Mouse (Mus musculus) liver, embryonic 12.5 days (tissue): ENCODE measurements around the gene Tob2. TPM values are rescaled to one million over a fixed set of nuclear protein-coding genes. Genes with fewer than 3 reads are reported as not detected.

Source experiments
- ATAC-seq: fragments of 200-750 bp; cut with Nextera tagmentation; 2 replicates; pipeline ENCODE4 v1.8.0; 2017; ENCODE audit warnings: moderate number of reproducible peaks, mild to moderate bottlenecking, moderate library complexity
- H3K27ac ChIP-seq: fragments of 300-500 bp; sonication (generic); 2 replicates; pipeline ENCODE4 v1.5.1; 2016; ENCODE audit warnings: mild to moderate bottlenecking
- H3K27me3 ChIP-seq: fragments of 300-500 bp; sonication (generic); replicated peaks from 2 replicates; pipeline ENCODE4 v1.6.1; 2016; ENCODE audit warnings: mild to moderate bottlenecking, moderate library complexity
- H3K36me3 ChIP-seq: fragments of 300-500 bp; sonication (generic); 2 replicates; pipeline ENCODE4 v1.6.1; 2016; ENCODE audit warnings: mild to moderate bottlenecking, moderate library complexity
- H3K4me1 ChIP-seq: fragments of 300-500 bp; sonication (generic); 2 replicates; pipeline ENCODE4 v1.6.1; 2016
- H3K4me2 ChIP-seq: fragments of 300-500 bp; sonication (generic); 2 replicates; pipeline ENCODE4 v1.6.1; 2016; ENCODE audit warnings: mild to moderate bottlenecking, moderate library complexity
- H3K4me3 ChIP-seq: fragments of 300-500 bp; sonication (generic); 2 replicates; pipeline ENCODE4 v1.5.1; 2016; ENCODE audit warnings: mild to moderate bottlenecking, moderate library complexity
- H3K9ac ChIP-seq: fragments of 300-500 bp; sonication (generic); 2 replicates; pipeline ENCODE4 v1.6.1; 2016; ENCODE audit warnings: mild to moderate bottlenecking, moderate library complexity
- H3K9me3 ChIP-seq: fragments of 300-500 bp; sonication (generic); replicated peaks from 2 replicates; pipeline ENCODE4 v1.6.1; 2016; ENCODE audit warnings: mild to moderate bottlenecking, moderate library complexity
- WGBS: fragments of 180-500 bp; shearing (Covaris S2); methylation state at CpG from one replicate; pipeline ENCODE4 v1.1.7; 2016; ENCODE audit not compliant: insufficient replicate concordance; 5-methylcytosine and 5-hydroxymethylcytosine counted together
- polyA plus RNA-seq: library from polyadenylated mRNA; unstranded; fragments of >200 nt; fragmentation: Nextera tagmentation; extraction: Ambion mirVana; gene quantifications from 2 replicates; pipeline ENCODE4 v1.2.1, GENCODE M21; 2016

Gene Tob2
- polyA plus RNA-seq, 1 experiment from 2014 or later = 12.8 TPM

DNA sequence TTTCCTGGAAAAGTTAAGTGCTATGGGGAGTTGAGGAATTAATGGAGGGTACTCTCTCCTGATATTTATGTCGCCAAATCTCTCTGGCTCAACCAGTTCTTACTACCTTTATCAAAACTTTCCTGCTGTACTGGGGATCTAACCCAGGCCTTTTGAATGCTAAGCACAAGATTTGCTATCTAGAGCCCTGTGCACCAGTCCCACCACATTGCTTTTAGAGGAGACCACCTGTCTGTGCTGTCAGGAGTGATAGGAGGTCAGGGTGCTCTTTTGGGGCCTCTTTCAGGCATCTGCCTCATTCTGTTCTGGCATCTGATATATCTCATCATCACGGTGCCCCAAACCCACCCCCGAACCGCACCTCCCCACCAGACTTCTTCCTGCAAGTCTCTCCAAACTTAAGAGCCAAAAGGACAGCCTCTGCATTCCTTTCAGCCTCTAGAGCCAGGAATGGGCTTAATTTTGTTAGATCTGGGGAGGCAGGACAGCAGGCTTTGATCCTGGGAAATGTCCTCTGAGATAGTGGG is 55.1 kb downstream of the Tob2 start:
- Histone ChIP-seq H3K9me3 (no peaks in the 10 kb centered on the region), H3K4me1 (peaks cover 51% of the 10 kb centered on the region), H3K9ac (0 out of 2 replicates have a peak overlapping the region, but pooled peaks have one; percentile 56), H3K4me3 (no peak overlapping the region), H3K27me3 (no peaks in the 10 kb centered on the region), H3K4me2 (peak overlapping the region; percentile 74), H3K27ac (no peak overlapping the region), H3K36me3 (no peaks in the 10 kb centered on the region)
- WGBS = 27% methylated on average over 4 of the region's 4 CpGs
- ATAC-seq = peak; percentile 58

DNA sequence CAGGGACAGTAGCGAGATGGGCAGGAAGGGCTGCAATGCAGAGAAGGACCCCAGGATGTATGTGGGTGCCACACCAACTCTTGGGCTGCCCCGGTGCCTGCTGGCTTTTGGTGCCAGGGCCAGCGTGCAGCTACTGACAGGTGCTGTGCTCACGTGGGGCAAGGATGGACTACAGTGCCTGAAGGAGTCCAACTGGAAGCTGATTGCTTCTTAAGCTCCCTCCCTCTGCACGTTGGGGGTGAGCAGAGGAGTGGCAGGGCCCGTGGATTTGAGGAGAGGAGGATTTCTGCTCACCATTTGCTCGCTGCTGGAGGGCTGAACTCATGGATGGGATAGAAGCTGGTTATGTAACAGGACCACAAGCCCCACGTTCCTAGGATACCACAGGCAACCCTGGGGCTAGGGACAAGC is 55.6 kb downstream of the Tob2 start:
- WGBS = 36% methylated on average over 8 of the region's 8 CpGs
- Histone ChIP-seq H3K27ac (peak overlapping the region; percentile 37; the same call in 1 of the 2 replicates), H3K4me1 (peaks cover 51% of the 10 kb centered on the region), H3K4me2 (peak overlapping the region; percentile 74), H3K9ac (peak overlapping the region; percentile 56), H3K9me3 (no peaks in the 10 kb centered on the region), H3K4me3 (peak overlapping the region; percentile 46), H3K27me3 (no peaks in the 10 kb centered on the region), H3K36me3 (no peaks in the 10 kb centered on the region)
- peak; percentile 1; the same call in 1 of the 2 replicates for ATAC-seq

DNA sequence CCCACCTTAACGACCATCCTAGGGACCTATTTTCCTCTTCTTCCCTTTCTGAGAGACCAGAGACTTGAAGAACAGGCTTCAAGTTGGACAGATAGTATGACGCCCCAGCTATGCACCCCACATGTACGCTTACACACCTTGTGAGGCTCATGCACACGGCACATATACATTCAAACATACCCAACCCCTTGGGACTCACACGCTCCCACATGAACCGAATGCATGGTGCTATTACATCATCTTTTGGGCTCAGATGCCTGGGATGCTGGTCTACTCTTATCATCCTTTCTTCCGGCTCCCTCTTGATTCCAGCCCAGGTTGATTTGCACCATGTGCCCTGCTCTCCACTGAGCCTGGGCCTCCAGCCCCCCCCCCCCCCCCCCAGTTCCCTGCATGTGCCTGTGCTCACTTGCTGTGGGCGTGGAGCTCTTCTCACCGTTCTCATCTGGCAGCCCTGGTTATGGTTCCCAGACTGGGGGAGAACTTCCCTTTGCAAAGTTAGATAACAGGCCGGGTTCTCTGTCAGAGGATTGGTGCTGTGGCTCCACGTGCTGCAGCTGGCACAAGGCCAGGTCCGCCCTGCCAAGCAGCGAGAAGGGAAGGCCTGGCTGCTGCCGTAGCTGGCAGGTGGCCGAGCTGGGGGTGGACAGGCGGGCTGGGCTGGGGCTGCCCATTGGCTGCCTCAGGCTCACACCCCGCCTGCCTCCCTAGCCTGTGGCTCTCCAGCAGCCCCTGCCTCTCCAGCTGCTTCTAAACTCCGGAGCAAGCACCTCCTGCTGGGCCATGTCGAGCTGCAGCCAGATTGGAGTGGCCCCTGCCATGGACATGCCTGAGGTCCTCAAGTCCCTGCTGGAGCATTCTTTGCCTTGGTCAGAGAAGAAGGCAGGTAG is 56.4 kb downstream of the Tob2 start, which contains the start of gene Tef:
TSS of gene Tef (plus strand) at position 421 of the 890 bp plus-strand sequence.
- peak within 1 kb of the TSS; percentile 74 for H3K4me2 ChIP-seq
- peak; percentile 83 for ATAC-seq
- peak within 1 kb of the TSS; percentile 56 for H3K9ac ChIP-seq
- peaks cover 51% of the 10 kb centered on the region for H3K4me1 ChIP-seq
- no peaks in the 10 kb centered on the region for H3K9me3 ChIP-seq
- H3K4me3 ChIP-seq = peak within 1 kb of the TSS; percentile 46
- H3K36me3 ChIP-seq = no peaks in the 10 kb centered on the region
- peak within 1 kb of the TSS; percentile 64 for H3K27ac ChIP-seq
- H3K27me3 ChIP-seq = no peaks in the 10 kb centered on the region
- 15% methylated on average over 19 of the region's 19 CpGs for WGBS

DNA sequence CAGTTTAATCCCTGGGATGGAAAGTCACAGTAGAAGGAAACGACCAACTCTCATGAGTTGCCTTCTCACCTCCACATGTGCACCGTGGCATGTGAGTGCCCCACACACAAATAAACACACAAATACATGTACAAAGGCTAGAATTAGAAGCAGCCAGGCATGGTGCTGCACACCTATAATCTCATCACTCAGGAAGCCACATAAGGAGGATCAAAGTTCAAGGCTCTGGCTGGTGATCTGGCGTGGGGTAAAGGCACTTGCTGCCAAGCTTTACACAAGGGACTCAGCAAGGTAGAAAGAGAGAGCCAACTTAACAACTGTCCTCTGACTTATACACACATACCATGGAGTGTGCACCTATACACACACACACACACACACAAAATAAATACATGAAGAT is 58.2 kb downstream of the Tob2 start:
- Histone ChIP-seq H3K9me3 (no peaks in the 10 kb centered on the region), H3K4me1 (peaks cover 48% of the 10 kb centered on the region), H3K27me3 (no peaks in the 10 kb centered on the region), H3K27ac (no peak overlapping the region), H3K36me3 (no peaks in the 10 kb centered on the region), H3K4me3 (no peak overlapping the region), H3K9ac (no peak overlapping the region), H3K4me2 (no peak overlapping the region)
- 65% methylated on average over 3 of the region's 3 CpGs for WGBS
- no peak for ATAC-seq

DNA sequence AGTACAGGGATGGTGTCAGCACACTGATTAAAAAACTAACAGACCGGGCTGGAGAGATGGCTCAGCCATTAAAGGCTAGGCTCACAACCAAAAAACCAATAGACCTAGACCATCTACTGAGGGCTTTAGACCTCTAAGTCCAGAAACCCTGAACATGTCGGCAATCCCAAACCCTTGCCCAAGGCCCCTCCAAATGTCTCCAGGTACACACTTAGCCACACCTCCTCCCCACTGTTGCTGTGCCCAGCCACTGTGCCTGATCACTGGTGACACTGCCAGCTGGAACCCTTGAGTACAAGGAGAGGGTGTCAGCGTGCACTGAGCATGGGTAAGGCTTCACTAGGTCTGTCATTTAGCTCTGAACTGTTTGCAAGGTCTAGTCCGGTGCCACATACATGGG is 60.2 kb downstream of the Tob2 start:
- no peak overlapping the region for H3K27ac ChIP-seq
- H3K4me1 ChIP-seq = peaks cover 30% of the 10 kb centered on the region
- H3K9ac ChIP-seq = no peak overlapping the region
- peaks cover 9% of the 10 kb centered on the region for H3K36me3 ChIP-seq
- no peak overlapping the region for H3K4me3 ChIP-seq
- 77% methylated on average over 4 of the region's 4 CpGs for WGBS
- ATAC-seq = no peak
- no peaks in the 10 kb centered on the region for H3K9me3 ChIP-seq
- no peak overlapping the region for H3K4me2 ChIP-seq
- H3K27me3 ChIP-seq = no peaks in the 10 kb centered on the region

Other genes starting within 250 kb of the Tob2 start
- 29.0 and 29.6 TPM in 2 replicates for gene L3mbtl2, start 194.9 kb downstream of the Tob2 start, polyA plus RNA-seq
- 0.38 and 0.48 TPM in 2 replicates for gene Chadl, start 161.5 kb downstream of the Tob2 start, polyA plus RNA-seq
- gene Zc3h7b, start 113.7 kb downstream of the Tob2 start, polyA plus RNA-seq = 9.8 and 10.0 TPM in 2 replicates
- gene Rangap1, start 113.3 kb downstream of the Tob2 start, polyA plus RNA-seq = 113 and 121 TPM in 2 replicates
- gene Tef, start 56.4 kb downstream of the Tob2 start, polyA plus RNA-seq = 8.4 and 9.5 TPM in 2 replicates
- gene Phf5a, start 13.1 kb upstream of the Tob2 start, polyA plus RNA-seq = 140 and 145 TPM in 2 replicates
- 131 and 132 TPM in 2 replicates for gene Aco2, start 13.5 kb upstream of the Tob2 start, polyA plus RNA-seq
- 87.2 and 96.3 TPM in 2 replicates for gene Polr3h, start 67.4 kb upstream of the Tob2 start, polyA plus RNA-seq
- 1.8 and 2.5 TPM in 2 replicates for gene Csdc2, start 78.0 kb upstream of the Tob2 start, polyA plus RNA-seq
- 24.6 and 28.0 TPM in 2 replicates for gene Pmm1, start 102.1 kb upstream of the Tob2 start, polyA plus RNA-seq
- gene 1700029P11Rik, start 121.7 kb upstream of the Tob2 start, polyA plus RNA-seq = not detected in 2 replicates
- gene Xrcc6, start 129.0 kb upstream of the Tob2 start, polyA plus RNA-seq = 94.9 and 98.7 TPM in 2 replicates
- 19.6 and 21.8 TPM in 2 replicates for gene Desi1, start 175.1 kb upstream of the Tob2 start, polyA plus RNA-seq
- 232 and 235 TPM in 2 replicates for gene Snu13, start 188.8 kb upstream of the Tob2 start, polyA plus RNA-seq
- not detected in 2 replicates for gene 4930407I10Rik, start 200.4 kb upstream of the Tob2 start, polyA plus RNA-seq
- not detected in 2 replicates for gene Mei1, start 211.2 kb upstream of the Tob2 start, polyA plus RNA-seq